Mouse (Mus musculus) liver, adult 2 months (tissue): ENCODE measurements around the gene Asb1. TPM values are rescaled to one million over a fixed set of nuclear protein-coding genes. Genes with fewer than 3 reads are reported as not detected.

Source experiments
- DNase-seq: peaks from one replicate; pipeline ENCODE4 v3.0.0-alpha.2; 2011; ENCODE audit warnings: low read depth, low spot score; ENCODE audit errors: extremely low read depth
- H3K27ac ChIP-seq: fragments of 200-500 bp; replicated peaks from 2 replicates; pipeline ENCODE4 v1.5.1; 2012; ENCODE audit warnings: low read depth, mild to moderate bottlenecking, control low read depth, inconsistent platforms, low read length; ENCODE audit not compliant: insufficient read depth
- H3K27me3 ChIP-seq: fragments of 200-500 bp; 2 replicates; pipeline ENCODE4 v1.6.1; 2012; ENCODE audit warnings: mild to moderate bottlenecking, moderate library complexity, low read length, inconsistent platforms; ENCODE audit not compliant: control insufficient read depth, insufficient read depth
- H3K36me3 ChIP-seq: fragments of 200-500 bp; 2 replicates; pipeline ENCODE4 v1.6.1; 2012; ENCODE audit warnings: low read length, inconsistent platforms; ENCODE audit not compliant: control insufficient read depth, insufficient read depth
- H3K4me1 ChIP-seq: fragments of 200-500 bp; 2 replicates; pipeline ENCODE4 v1.6.1; 2011; ENCODE audit warnings: low read length; ENCODE audit not compliant: control insufficient read depth, insufficient read depth
- H3K4me3 ChIP-seq: fragments of 200-500 bp; 2 replicates; pipeline ENCODE4 v1.5.1; 2011; ENCODE audit warnings: low read depth, mild to moderate bottlenecking, control low read depth, low read length, moderate library complexity; ENCODE audit not compliant: insufficient read depth
- H3K79me2 ChIP-seq: fragments of 200-500 bp; 2 replicates; pipeline ENCODE4 v1.6.1; 2012; ENCODE audit warnings: inconsistent platforms, mild to moderate bottlenecking, low read length, moderate library complexity; ENCODE audit not compliant: control insufficient read depth, insufficient read depth
- H3K9ac ChIP-seq: fragments of 200-500 bp; 2 replicates; pipeline ENCODE4 v1.6.1; 2012; ENCODE audit warnings: low read depth, mild to moderate bottlenecking, control low read depth, inconsistent platforms, low read length
- CTCF ChIP-seq: fragments of 200-500 bp; IDR thresholded peaks from 2 replicates; pipeline ENCODE4 v1.5.1; 2011; ENCODE audit warnings: low read depth, low read length, control low read depth
- POLR2A ChIP-seq: fragments of 200-500 bp; IDR thresholded peaks from 2 replicates; pipeline ENCODE4 v1.6.1; 2011; ENCODE audit warnings: low read length, control low read depth; ENCODE audit not compliant: insufficient read depth; ENCODE audit errors: extremely low read depth
- WGBS: fragments of 180-500 bp; shearing (Covaris S2); methylation state at CpG from one replicate; pipeline ENCODE4 v1.1.7; 2018; 5-methylcytosine and 5-hydroxymethylcytosine counted together
- polyA plus RNA-seq: library from polyadenylated mRNA; depleted of rRNA; stranded (reverse); fragments of >200 nt; gene quantifications from 2 replicates; pipeline ENCODE4 v1.2.3, GENCODE M21; 2012
- total RNA-seq: library from RNA; depleted of rRNA; stranded (reverse); fragments of >200 nt; gene quantifications from 2 replicates; pipeline ENCODE4 v1.2.3, GENCODE M21; 2014

Gene Asb1
- total and polyA plus RNA-seq, 2 experiments, result 3.5 to 4.6 TPM

DNA sequence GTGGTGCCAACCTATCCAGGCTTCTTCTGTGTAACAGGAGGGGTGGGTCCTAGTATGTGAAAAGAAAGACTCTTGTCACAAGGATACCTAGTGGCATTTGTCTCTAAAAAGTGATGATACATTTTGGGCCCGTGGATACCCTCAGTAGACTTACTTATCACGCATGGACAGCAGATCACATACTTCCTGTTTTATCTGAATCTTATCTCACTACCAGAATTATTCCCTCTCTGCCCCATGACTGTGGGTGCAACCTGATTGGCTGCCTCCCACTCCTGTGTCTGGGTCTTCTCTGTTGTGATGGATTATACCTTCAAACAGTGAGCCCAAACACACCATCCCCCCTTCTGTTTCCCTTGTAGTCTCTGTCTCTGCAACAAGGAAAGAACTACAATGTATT lies 40.2 kb downstream of the Asb1 start:
- no peaks in the 10 kb centered on the region for H3K27me3 ChIP-seq
- no peak for DNase-seq
- WGBS, result 67% methylated on average over 2 of the region's 2 CpGs
- TF ChIP-seq CTCF (no peak), POLR2A (no peak)
- no peaks in the 10 kb centered on the region for H3K4me1 ChIP-seq
- no peaks in the 10 kb centered on the region for H3K36me3 ChIP-seq
- no peak overlapping the region for H3K9ac ChIP-seq
- H3K4me3 ChIP-seq, result no peak overlapping the region
- H3K27ac ChIP-seq, result no peak overlapping the region
- no peaks in the 10 kb centered on the region for H3K79me2 ChIP-seq

GRCm38 (mm10) chr1:91581206-91581605 lies 40.9 kb downstream of the Asb1 start:
- H3K27ac ChIP-seq, result no peak overlapping the region
- no peaks in the 10 kb centered on the region for H3K4me1 ChIP-seq
- no peak for TF ChIP-seq POLR2A
- no peak for TF ChIP-seq CTCF
- H3K4me3 ChIP-seq, result no peak overlapping the region
- no peaks in the 10 kb centered on the region for H3K79me2 ChIP-seq
- DNase-seq, result no peak
- H3K9ac ChIP-seq, result no peak overlapping the region
- no peaks in the 10 kb centered on the region for H3K36me3 ChIP-seq
- WGBS, result 74% methylated on average over 2 of the region's 2 CpGs
- H3K27me3 ChIP-seq, result no peaks in the 10 kb centered on the region

DNA sequence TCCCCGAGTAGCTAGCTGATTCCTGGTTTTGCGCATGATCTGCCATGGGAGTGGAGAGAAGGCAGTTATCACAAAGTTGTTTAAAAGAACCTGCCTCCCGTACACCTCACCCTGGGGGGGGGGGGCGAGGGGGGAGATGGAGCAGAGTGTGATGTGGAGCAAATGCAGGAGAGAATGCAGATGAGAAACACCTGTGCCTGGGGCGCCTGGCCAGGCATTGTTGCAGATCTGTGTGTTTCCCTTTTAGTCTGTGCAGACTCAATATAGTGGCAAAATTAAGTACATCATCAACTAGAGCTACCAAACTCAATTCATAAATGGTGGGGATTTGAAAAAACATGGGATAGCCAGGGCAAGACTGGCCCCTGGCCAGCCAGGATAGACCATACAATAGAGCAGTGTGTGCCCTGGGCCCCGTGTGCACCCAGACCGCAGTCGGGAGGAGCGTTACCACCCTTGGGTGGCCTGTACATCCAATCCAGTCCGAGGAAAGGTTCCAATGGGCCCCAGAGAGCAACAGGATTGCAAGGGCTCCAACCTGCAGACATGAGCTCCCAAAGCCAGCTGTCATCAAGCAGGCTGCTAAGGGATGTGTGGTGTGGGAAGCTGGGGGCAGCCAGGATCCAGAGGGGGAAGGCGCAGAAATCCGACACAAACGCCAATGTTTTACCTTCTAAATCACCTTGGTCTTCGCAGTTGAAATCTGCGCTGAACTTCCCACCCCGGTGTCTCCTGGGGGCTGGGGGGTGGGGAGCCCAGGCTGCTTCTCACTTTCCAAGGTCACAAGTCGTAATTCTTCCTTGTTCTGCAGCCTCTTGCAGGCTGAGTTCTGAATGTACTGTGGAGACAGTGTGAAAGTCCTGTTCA lies 44.9 kb downstream of the Asb1 start:
- Histone ChIP-seq H3K9ac (no peak overlapping the region), H3K36me3 (no peaks in the 10 kb centered on the region), H3K4me1 (no peaks in the 10 kb centered on the region), H3K27me3 (no peaks in the 10 kb centered on the region), H3K4me3 (no peak overlapping the region), H3K27ac (no peak overlapping the region), H3K79me2 (no peaks in the 10 kb centered on the region)
- TF ChIP-seq CTCF (no peak), POLR2A (no peak)
- DNase-seq, result no peak
- WGBS, result 79% methylated on average over 17 of the region's 17 CpGs

GRCm38 (mm10) chr1:91589738-91590137 lies 49.4 kb downstream of the Asb1 start:
- Histone ChIP-seq H3K27me3 (no peaks in the 10 kb centered on the region), H3K4me1 (no peaks in the 10 kb centered on the region), H3K27ac (no peak overlapping the region), H3K9ac (no peak overlapping the region), H3K4me3 (no peak overlapping the region), H3K79me2 (no peaks in the 10 kb centered on the region), H3K36me3 (no peaks in the 10 kb centered on the region)
- WGBS, result 62% methylated on average over 6 of the region's 6 CpGs
- TF ChIP-seq CTCF (no peak), POLR2A (no peak)
- DNase-seq, result no peak

DNA sequence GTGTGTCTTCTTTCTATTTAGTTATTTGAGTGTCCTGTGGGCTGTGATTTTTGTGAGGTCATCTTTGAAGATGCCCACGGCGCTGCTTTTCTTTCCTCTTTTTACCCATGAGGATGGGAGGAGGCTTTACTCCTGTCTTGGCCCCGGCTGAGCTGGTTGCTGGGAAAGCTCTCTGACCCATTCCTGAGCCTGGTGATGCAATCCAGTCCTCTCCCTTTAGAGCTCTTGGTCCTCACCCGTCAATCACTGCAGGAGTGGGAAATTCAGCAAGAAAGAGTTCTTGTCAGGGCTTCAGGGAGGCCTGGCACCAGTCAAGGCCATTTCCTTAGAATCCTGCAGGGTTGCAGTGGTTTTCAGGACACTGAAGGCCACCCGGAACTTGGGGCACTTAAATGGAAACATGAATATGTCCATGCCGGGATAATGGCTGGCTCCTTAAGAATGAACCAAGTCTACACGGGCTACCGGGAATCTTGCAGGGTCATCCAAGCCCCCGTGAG lies 55.2 kb downstream of the Asb1 start:
- H3K27me3 ChIP-seq, result no peaks in the 10 kb centered on the region
- H3K79me2 ChIP-seq, result no peaks in the 10 kb centered on the region
- no peaks in the 10 kb centered on the region for H3K4me1 ChIP-seq
- H3K4me3 ChIP-seq, result no peak overlapping the region
- H3K36me3 ChIP-seq, result no peaks in the 10 kb centered on the region
- no peak for DNase-seq
- no peak overlapping the region for H3K9ac ChIP-seq
- no peak for TF ChIP-seq CTCF
- no peak for TF ChIP-seq POLR2A
- WGBS, result 86% methylated on average over 9 of the region's 9 CpGs
- no peak overlapping the region for H3K27ac ChIP-seq

DNA sequence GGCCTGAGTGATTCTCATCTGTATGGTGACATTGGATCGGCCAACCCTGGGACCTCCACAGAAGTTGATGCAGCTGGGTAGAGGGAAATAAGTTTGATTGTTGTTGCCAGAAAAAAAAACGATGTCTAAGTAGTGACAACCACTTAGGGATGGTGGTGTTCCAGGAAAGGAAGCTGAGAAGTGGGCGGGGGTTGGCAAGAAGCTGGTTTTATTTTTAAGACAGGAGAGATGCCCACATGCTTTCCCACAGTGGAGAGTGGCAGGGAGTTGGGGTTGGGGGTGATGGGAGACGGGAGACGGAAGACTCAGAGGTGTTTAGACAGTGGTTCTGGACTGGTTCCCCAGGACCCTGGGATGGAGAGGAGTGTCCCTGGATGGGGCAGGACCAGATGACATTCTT lies 57.3 kb downstream of the Asb1 start:
- 87% methylated on average over 5 of the region's 5 CpGs for WGBS
- no peak for DNase-seq
- Histone ChIP-seq H3K4me3 (no peak overlapping the region), H3K27me3 (no peaks in the 10 kb centered on the region), H3K9ac (no peak overlapping the region), H3K4me1 (no peaks in the 10 kb centered on the region), H3K36me3 (no peaks in the 10 kb centered on the region), H3K27ac (no peak overlapping the region), H3K79me2 (no peaks in the 10 kb centered on the region)
- TF ChIP-seq CTCF, result no peak
- no peak for TF ChIP-seq POLR2A
